Mouse (Mus musculus) c-Kit-positive CD71-negative TER-119-negative erythroid progenitor cells, embryonic 14.5 days (primary cell): Measurements from ENCODE around the gene Bricd5.
"Not testable (repeated sequence)": the region's sequence is repeated elsewhere in the genome, so short reads cannot be mapped to it uniquely, and the experiment has no call there.

Experiments
- DNase-seq: peaks from one replicate; pipeline ENCODE4 v3.0.0-alpha.2; 2013; ENCODE audit warnings: low read depth

Bricd5 gene

GRCm38 (mm10) chr17:24473612-24474275 is at the start of gene Bricd5:
Gene Bricd5 (plus strand): TSS chr17:24473884.
- no peak for DNase-seq

GRCm38 (mm10) chr17:24424489-24424888 is 49.2 kb upstream of the Bricd5 start:
- DNase-seq, result no peak

- not testable (repeated sequence) for DNase-seq
Measured at GRCm38 (mm10) chr17:24425326-24425725, 48.4 kb upstream of the Bricd5 start.

GRCm38 (mm10) chr17:24425905-24426304 is 47.8 kb upstream of the Bricd5 start:
- DNase-seq, result no peak

- DNase-seq, result peak; percentile 87
Measured at GRCm38 (mm10) chr17:24426471-24427169, 47.1 kb upstream of the Bricd5 start, which contains the start of gene Eci1. Gene Eci1 (plus strand): TSS chr17:24426641.

- no peak for DNase-seq
Measured at GRCm38 (mm10) chr17:24427170-24427557, 46.5 kb upstream of the Bricd5 start.

GRCm38 (mm10) chr17:24429201-24429983 is 44.3 kb upstream of the Bricd5 start:
- DNase-seq, result no peak

GRCm38 (mm10) chr17:24437016-24437415 is 36.7 kb upstream of the Bricd5 start:
- DNase-seq, result no peak

- DNase-seq, result no peak
Measured at GRCm38 (mm10) chr17:24440377-24440776, 33.3 kb upstream of the Bricd5 start.

GRCm38 (mm10) chr17:24441148-24441547 is 32.5 kb upstream of the Bricd5 start:
- DNase-seq, result no peak

- no peak for DNase-seq
Measured at GRCm38 (mm10) chr17:24442107-24442506, 31.6 kb upstream of the Bricd5 start.

- DNase-seq, result no peak
Measured at GRCm38 (mm10) chr17:24442632-24443155, 31.0 kb upstream of the Bricd5 start, which contains the start of gene Dnase1l2. Gene Dnase1l2 (minus strand): TSS chr17:24443105.

- DNase-seq, result no peak
Measured at GRCm38 (mm10) chr17:24443409-24443808, 30.3 kb upstream of the Bricd5 start.

- DNase-seq, result no peak
Measured at GRCm38 (mm10) chr17:24446590-24446989, 27.1 kb upstream of the Bricd5 start.

GRCm38 (mm10) chr17:24449507-24449906 is 24.2 kb upstream of the Bricd5 start:
- no peak for DNase-seq

- DNase-seq, result no peak
Measured at GRCm38 (mm10) chr17:24451220-24451619, 22.5 kb upstream of the Bricd5 start.

GRCm38 (mm10) chr17:24453372-24453771 is 20.3 kb upstream of the Bricd5 start:
- DNase-seq, result no peak

GRCm38 (mm10) chr17:24454218-24454755 is 19.4 kb upstream of the Bricd5 start:
- DNase-seq, result no peak

- DNase-seq, result peak; percentile 99
Measured at GRCm38 (mm10) chr17:24454756-24455522, 18.7 kb upstream of the Bricd5 start.

- DNase-seq, result not testable (repeated sequence)
Measured at GRCm38 (mm10) chr17:24455523-24456206, 18.0 kb upstream of the Bricd5 start.

- peak; percentile 69 for DNase-seq
Measured at GRCm38 (mm10) chr17:24461580-24461979, 12.1 kb upstream of the Bricd5 start.
